Mouse (Mus musculus): Measurements from ENCODE around the gene Hapln4. TPM values are rescaled to one million over a fixed set of nuclear protein-coding genes. Genes with fewer than 3 reads are reported as not detected.
A peak's percentile ranks its signal among the peaks of the same experiment; 100 is the strongest.

Gene Hapln4
- polyA plus RNA-seq, 1 experiment from 2014 or later: 0.89 TPM

GRCm38 (mm10) chr8:70139026-70139857 is 56.0 kb downstream of the Hapln4 start, which contains the start of the genes Rfxank, Borcs8 and Mef2b:
TSS of gene Rfxank (minus strand) at chr8:70139154.
TSS of gene Borcs8 (plus strand) at chr8:70139499.
TSS of gene Mef2b (plus strand) at chr8:70139711.
- WGBS: 0% methylated on average over 46 of the region's 46 CpGs
- peak; percentile 96 for ATAC-seq
- H3K36me3 ChIP-seq (ENCODE audit: control insufficient read depth, insufficient read depth, low read length): peaks cover 14% of the 10 kb centered on the region
- no peaks in the 10 kb centered on the region for H3K27me3 ChIP-seq (ENCODE audit: control insufficient read depth, insufficient read depth, low read depth, low read length)
- H3K27ac ChIP-seq (ENCODE audit: low read length): peak within 1 kb of the TSS; percentile 87
- H3K4me3 ChIP-seq (ENCODE audit: low read depth, low read length): peak within 1 kb of the TSS; percentile 67
- H3K9ac ChIP-seq (ENCODE audit: low read depth, low read length): peak within 1 kb of the TSS; percentile 74
- H3K4me1 ChIP-seq (ENCODE audit: control insufficient read depth, insufficient read depth, low read length): peaks cover 21% of the 10 kb centered on the region
- no peaks in the 10 kb centered on the region for H3K9me3 ChIP-seq (replicated peaks; ENCODE audit: control insufficient read depth, low read length, poor library complexity, severe bottlenecking)
- H3K4me2 ChIP-seq (ENCODE audit: low read length): peak within 1 kb of the TSS; percentile 93

- Histone ChIP-seq H3K4me2 (ENCODE audit: low read length) (peak overlapping the region; percentile 93), H3K9me3 (replicated peaks; ENCODE audit: control insufficient read depth, low read length, poor library complexity, severe bottlenecking) (no peaks in the 10 kb centered on the region), H3K4me3 (ENCODE audit: low read depth, low read length) (peak overlapping the region; percentile 67), H3K27ac (ENCODE audit: low read length) (peak overlapping the region; percentile 87), H3K9ac (ENCODE audit: low read depth, low read length) (peak overlapping the region; percentile 74), H3K36me3 (ENCODE audit: control insufficient read depth, insufficient read depth, low read length) (peaks cover 18% of the 10 kb centered on the region), H3K27me3 (ENCODE audit: control insufficient read depth, insufficient read depth, low read depth, low read length) (no peaks in the 10 kb centered on the region), H3K4me1 (ENCODE audit: control insufficient read depth, insufficient read depth, low read length) (peaks cover 21% of the 10 kb centered on the region)
- no peak for ATAC-seq
- WGBS: 13% methylated on average over 9 of the region's 9 CpGs
These were observed 56.7 kb downstream of the Hapln4 start for GRCm38 (mm10) chr8:70139981-70140380.

Small RNA genes within 50 kb of the gene (microRNA-seq; reads per million reads assigned to microRNA genes)
- gene Mir7066: 3.1 reads per million, percentile 14 among the genes with 10 or more reads in this experiment

Other genes starting within 250 kb of the Hapln4 start
- 6.3 and 6.6 TPM in 2 replicates for gene Cilp2, start 195.8 kb upstream of the Hapln4 start, polyA plus RNA-seq (2015; fragmentation: Nextera tagmentation; extraction: Ambion mirVana)
- 3.0 and 3.5 TPM in 2 replicates for gene Tssk6, start 181.3 kb upstream of the Hapln4 start, polyA plus RNA-seq (2015; fragmentation: Nextera tagmentation; extraction: Ambion mirVana)
- gene Ndufa13, start 180.9 kb upstream of the Hapln4 start, polyA plus RNA-seq (2015; fragmentation: Nextera tagmentation; extraction: Ambion mirVana): 172 TPM in 2 replicates
- gene Yjefn3, start 180.7 kb upstream of the Hapln4 start, polyA plus RNA-seq (2015; fragmentation: Nextera tagmentation; extraction: Ambion mirVana): 12.0 and 12.3 TPM in 2 replicates
- gene Gatad2a, start 87.1 kb upstream of the Hapln4 start, polyA plus RNA-seq (2015; fragmentation: Nextera tagmentation; extraction: Ambion mirVana): 15.8 and 19.1 TPM in 2 replicates
- 75.8 and 79.0 TPM in 2 replicates for gene Mau2, start 40.7 kb upstream of the Hapln4 start, polyA plus RNA-seq (2015; fragmentation: Nextera tagmentation; extraction: Ambion mirVana)
- 58.4 and 61.9 TPM in 2 replicates for gene Sugp1, start 40.6 kb upstream of the Hapln4 start, polyA plus RNA-seq (2015; fragmentation: Nextera tagmentation; extraction: Ambion mirVana)
- gene Tm6sf2, start 10.5 kb upstream of the Hapln4 start, polyA plus RNA-seq (2015; fragmentation: Nextera tagmentation; extraction: Ambion mirVana): 1.3 and 1.4 TPM in 2 replicates
- 169 and 189 TPM in 2 replicates for gene Ncan, start 37.4 kb downstream of the Hapln4 start, polyA plus RNA-seq (2015; fragmentation: Nextera tagmentation; extraction: Ambion mirVana)
- 35.0 and 38.2 TPM in 2 replicates for gene Nr2c2ap, start 47.9 kb downstream of the Hapln4 start, polyA plus RNA-seq (2015; fragmentation: Nextera tagmentation; extraction: Ambion mirVana)
- gene Rfxank, start 55.7 kb downstream of the Hapln4 start, polyA plus RNA-seq (2015; fragmentation: Nextera tagmentation; extraction: Ambion mirVana): 10.7 and 11.8 TPM in 2 replicates
- gene Borcs8, start 56.0 kb downstream of the Hapln4 start, polyA plus RNA-seq (2015; fragmentation: Nextera tagmentation; extraction: Ambion mirVana): 48.7 and 55.5 TPM in 2 replicates
- 0.51 and 0.73 TPM in 2 replicates for gene Mef2b, start 56.3 kb downstream of the Hapln4 start, polyA plus RNA-seq (2015; fragmentation: Nextera tagmentation; extraction: Ambion mirVana)
- 51.0 and 54.5 TPM in 2 replicates for gene Tmem161a, start 88.9 kb downstream of the Hapln4 start, polyA plus RNA-seq (2015; fragmentation: Nextera tagmentation; extraction: Ambion mirVana)
- 6.8 and 9.2 TPM in 2 replicates for gene Slc25a42, start 128.8 kb downstream of the Hapln4 start, polyA plus RNA-seq (2015; fragmentation: Nextera tagmentation; extraction: Ambion mirVana)
- 104 TPM in 2 replicates for gene Sugp2, start 150.8 kb downstream of the Hapln4 start, polyA plus RNA-seq (2015; fragmentation: Nextera tagmentation; extraction: Ambion mirVana)
- gene Armc6, start 151.0 kb downstream of the Hapln4 start, polyA plus RNA-seq (2015; fragmentation: Nextera tagmentation; extraction: Ambion mirVana): 116 and 133 TPM in 2 replicates
- gene Homer3, start 199.4 kb downstream of the Hapln4 start, polyA plus RNA-seq (2015; fragmentation: Nextera tagmentation; extraction: Ambion mirVana): 26.3 and 29.9 TPM in 2 replicates
- 40.3 and 45.0 TPM in 2 replicates for gene Ddx49, start 219.0 kb downstream of the Hapln4 start, polyA plus RNA-seq (2015; fragmentation: Nextera tagmentation; extraction: Ambion mirVana)
- 261 and 268 TPM in 2 replicates for gene Cope, start 219.1 kb downstream of the Hapln4 start, polyA plus RNA-seq (2015; fragmentation: Nextera tagmentation; extraction: Ambion mirVana)
- 40.3 and 42.1 TPM in 2 replicates for gene Cers1, start 232.3 kb downstream of the Hapln4 start, polyA plus RNA-seq (2015; fragmentation: Nextera tagmentation; extraction: Ambion mirVana)
- 2.5 and 7.0 TPM in 2 replicates for gene Gdf1, start 246.4 kb downstream of the Hapln4 start, polyA plus RNA-seq (2015; fragmentation: Nextera tagmentation; extraction: Ambion mirVana)

Measured in midbrain, embryonic 16.5 days (tissue).